Mouse (Mus musculus) embryo, embryonic 11.5 days (tissue): ENCODE results near the gene Gjb5.

Experiments
- DNase-seq: peaks from one replicate; pipeline ENCODE4 v3.0.0-alpha.2; 2012; ENCODE audit warnings: low read depth, low spot score

The Gjb5 gene

DNA sequence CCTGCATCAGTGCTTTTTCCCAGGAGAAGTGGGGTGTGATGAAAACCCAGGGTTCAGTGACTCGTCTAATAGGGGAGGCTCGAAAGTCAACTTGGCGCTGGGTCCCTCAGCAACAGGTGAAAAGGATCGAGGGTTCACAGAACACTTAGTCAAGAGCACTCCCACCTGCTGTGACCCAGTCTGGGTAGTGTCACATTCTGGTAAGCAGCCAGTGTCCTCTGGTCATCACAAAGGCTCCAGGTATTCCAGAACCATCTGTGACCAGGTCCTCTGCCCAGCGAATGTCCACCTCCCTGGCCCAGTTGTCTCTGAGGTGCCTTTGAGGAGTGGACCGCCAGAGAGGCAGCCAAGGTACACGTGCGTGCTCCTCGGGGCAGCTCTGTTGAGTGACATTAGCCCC lies 46.4 kb downstream of the Gjb5 start:
- no peak for DNase-seq

DNA sequence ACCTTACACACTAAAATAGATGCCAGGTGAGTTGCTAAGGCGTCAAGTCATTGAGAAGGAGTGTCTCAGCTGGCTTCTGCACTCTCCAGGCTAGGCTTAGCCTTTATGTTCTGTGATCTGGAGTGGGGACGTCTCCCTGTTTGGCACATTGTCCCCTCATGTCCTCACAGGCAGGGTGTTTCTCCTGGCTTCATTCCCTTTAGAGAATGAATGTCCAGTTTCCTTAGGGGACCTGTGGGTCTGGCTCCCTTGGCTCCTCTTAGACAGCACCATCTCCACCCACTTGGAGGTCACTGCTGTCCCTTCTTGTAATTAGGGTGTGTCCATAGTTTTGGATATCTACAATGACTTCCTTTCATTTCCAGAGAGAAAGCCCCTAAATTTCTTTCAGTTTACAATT lies 51.1 kb downstream of the Gjb5 start:
- no peak for DNase-seq
